Mouse (Mus musculus) thymus, postnatal 0 days (tissue): ENCODE measurements at regions not wholly inside any gene's neighbourhood (a gene's known extent, or its start where the extent isn't known, plus 50 kb on each side); places are given as distances from the start of the nearest gene placed in this dataset.
"Not testable (repeated sequence)": the region's sequence is repeated elsewhere in the genome, so short reads cannot be mapped to it uniquely, and the experiment has no call there.

ENCODE experiments used
- DNase-seq: peaks from one replicate; pipeline ENCODE4 v3.0.0-alpha.2; 2015; ENCODE audit warnings: low spot score

DNA sequence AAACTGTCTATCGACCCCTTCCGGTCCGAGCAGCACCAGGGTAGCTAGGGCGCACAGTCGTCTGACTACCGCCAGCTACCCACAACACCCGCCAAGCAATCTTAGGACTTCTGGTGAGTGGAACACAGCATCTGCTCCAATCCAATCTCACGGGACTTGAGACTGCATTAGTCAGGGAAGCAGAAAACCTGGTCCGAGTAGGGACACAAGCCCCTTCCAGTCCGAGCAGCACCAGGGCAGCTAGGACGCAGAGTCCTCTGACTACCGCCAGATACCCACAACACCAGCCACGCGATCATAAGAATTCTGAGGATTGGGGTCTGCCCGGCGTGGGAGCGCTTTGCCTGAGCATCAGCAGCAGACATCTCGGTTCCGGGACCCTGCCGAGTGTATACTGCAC is 79.6 kb downstream of the Gm10715 start:
- DNase-seq = not testable (repeated sequence)

DNA sequence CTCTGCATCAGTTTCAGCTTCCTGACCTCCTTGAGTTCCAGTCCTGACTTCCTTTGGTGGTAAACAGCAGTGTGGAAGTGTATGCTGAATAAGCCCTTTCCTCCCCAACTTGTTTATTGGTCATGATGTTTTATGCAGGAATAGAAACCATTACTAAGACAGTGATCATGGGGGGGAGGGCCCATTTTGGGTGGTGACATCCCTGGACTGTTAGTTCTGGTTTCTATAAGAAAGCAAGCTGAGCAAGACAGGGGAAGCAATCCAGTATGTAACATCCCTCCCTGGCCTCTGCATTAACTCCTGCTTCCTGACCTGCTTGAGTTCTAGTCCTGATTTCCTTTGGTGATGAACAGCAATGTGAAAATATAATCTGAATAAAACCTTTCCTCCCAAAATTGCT is 124.5 kb downstream of the Gm10715 start:
- no peak for DNase-seq

DNA sequence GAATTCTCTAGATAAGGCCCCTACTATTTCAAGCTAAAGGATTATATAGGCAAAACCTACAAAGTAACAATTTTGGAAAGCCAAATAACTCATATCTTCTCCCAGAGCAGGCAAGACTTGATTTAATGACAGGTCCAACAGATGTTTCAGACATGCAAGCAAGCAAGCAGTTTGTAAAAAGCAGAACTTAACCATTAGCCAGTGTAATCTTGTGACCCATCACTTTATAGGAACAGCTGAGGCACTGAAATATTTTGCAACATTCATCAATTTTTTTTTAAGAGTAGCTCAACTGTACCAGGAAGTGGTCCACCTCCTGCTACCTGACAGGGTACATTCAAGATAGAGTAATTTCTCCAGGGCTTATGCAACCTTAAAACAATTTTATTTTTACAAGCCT is 147.7 kb downstream of the Gm10715 start:
- DNase-seq = no peak

DNA sequence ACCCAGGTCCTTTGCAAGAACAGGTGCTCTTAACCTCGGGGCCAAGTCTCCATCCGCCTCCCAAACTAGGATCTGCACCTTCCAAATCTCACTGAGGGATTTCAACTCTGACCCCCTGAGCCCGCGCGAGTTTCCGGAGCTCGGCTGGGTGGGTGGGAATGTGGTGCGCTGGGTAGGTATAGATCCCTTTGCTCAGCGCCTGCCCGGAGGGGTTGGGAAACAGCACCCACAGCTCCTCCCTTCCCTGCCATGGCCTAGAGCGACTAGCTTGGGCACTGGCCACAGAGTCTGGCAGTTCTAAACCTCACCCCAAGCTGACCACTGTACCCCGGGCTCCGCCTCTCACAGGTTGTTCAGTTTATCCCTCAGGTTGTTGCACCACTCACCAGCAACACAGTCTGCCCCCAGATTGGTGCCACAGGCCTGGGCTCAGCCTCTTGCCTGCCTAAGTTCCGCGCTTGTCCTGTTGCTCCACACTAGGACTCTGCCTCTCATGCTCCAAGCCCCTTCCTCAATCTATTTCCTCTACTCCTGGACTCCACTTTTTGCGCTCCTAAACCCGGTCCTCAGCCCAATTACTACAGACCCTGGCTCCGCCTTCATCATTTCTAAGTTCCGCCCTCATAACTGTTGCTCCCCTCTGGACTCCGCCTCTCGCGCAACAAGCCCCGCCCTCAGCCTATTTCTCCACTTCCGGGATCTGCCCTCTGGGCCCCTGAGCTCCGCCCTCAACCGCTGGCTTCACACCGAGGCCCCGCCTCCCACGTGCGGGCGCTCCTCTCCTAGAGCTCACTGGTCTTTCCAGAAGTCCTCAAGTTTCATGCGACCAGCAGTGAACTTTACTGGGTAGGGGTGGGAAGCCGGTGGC is 135.6 kb upstream of the Alkbh8 start:
- no peak for DNase-seq

DNA sequence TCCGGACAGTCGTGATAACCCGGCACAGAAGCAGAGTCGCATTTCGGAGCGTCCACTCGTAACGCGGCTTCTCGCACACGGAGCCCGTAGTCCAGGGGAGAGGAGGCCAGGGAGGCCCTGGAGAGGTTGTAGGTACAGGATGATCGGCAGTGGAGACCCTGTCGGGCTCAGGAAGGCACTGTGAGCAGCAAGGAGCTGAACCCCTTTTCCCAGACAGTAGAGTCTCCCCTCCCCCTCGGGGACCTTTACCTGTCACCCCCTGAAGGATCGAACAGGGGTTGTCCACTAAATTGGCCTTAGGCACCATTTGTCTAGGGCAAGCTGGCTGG is 135.0 kb upstream of the Alkbh8 start:
- DNase-seq = not testable (repeated sequence)

DNA sequence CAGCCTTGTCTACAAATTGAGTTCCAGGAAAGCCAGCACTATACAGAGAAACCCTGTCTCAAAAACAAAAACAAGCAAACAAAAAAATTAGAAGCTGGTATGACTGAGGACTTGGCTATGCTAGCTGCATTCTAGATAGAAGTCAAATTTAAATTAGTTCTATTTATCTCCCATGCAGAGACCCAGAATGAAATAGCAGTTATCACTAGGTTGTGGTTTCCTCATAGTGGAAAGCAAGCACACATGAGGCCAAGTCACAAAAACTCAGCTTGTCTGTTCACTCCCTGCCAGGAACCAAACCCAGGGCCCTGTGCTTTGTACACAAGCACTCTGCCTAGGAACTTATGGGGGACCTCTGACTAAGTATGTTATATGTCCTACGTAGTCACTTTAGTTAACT is 126.8 kb upstream of the Alkbh8 start:
- DNase-seq = not testable (repeated sequence)

DNA sequence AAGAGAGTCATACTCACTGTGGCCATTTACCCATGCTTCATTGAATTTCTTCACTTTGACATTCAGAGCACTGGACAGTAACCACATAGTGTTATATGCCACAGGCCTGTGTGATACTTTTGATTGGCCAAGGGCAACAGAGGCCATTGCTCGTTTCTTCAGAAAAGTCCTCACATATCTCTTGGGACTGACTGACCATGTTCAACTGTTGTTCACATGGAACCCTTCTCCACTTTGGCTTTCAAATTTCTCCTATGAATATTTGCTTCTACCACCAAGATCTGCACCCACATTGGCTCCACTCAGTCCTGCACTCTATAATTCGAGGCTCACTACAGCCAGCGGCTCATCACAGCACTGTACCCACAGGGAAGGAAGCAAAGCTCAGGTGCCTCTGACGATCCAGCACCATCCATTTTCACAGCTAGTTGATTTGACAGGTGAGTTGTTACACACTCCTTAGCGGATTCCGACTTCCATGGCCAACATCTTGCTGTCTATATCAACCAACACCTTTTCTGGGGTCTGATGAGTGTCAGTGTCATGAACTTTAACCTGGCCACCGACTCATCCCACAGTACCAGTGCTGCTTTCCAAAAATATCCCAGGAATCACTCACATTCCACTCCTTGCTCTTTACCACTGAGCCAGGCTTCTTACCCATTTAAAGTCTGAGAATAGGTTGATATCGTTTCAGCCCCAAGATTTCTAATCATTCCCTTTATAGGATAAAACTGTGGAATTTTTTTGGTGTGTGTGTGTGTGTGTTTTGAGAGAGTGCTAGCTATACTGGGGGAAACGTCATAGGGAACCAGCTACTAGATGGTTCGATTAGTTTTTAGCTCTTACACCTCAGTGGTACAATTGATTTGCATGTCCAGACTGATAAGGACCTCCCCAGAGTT is 76.3 kb upstream of the Alkbh8 start:
- peak; percentile 91 for DNase-seq

DNA sequence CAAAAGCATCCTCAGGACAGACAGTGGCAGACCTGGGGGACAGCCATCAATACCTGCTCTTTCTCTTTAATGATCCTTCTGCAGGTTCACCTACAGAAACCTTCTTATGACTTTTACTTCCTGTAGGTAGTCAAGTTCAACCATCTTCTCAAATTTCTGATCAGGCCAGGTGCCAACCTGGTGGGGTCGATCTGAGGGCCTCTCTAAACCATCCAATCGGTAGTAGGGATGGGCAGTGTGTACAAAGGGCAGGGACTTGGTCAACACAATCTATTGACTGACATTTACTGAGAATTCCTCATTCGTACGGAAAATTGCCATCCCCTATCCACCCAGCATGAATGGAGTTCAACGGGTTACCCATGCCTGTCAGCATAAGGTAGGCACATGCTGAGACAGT is 74.8 kb upstream of the Alkbh8 start:
- no peak for DNase-seq

DNA sequence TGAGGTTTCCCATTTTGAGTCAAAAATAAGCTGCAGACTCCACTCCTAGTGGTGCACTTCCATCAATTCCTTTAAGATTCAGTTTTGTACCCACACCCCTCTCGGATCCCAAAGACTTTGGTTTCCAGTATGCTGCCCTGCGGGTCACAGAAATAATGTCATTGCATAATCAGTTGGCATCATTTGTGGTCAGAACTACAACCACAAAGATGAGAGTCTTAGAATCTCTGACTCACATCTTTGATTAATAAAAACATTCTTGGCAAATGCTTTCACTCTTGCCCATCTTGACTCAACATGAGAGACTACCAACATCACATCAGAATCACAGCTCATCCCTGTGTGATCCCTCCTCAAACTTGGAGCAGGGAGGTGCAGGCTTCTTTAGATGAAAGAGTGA is 74.1 kb upstream of the Alkbh8 start:
- no peak for DNase-seq

DNA sequence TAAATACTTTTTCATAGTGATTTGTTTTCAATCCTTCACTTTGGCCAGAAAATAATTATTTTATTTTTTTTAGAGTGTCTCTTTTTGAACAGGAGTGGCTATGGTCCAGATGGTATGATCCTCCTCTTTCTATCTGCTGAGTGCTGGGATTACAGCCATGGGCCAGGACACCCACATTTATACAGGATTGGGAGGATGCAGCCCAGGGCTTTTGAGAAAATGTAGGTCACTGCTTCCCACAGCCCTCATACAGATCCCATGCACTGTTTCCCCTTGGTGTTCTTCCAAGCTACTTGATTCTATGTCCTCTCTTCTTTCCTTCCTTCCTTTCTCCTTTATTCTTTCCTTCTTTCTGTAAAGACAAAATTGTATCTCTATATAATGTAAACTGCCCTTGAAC is 70.5 kb upstream of the Alkbh8 start:
- no peak for DNase-seq

DNA sequence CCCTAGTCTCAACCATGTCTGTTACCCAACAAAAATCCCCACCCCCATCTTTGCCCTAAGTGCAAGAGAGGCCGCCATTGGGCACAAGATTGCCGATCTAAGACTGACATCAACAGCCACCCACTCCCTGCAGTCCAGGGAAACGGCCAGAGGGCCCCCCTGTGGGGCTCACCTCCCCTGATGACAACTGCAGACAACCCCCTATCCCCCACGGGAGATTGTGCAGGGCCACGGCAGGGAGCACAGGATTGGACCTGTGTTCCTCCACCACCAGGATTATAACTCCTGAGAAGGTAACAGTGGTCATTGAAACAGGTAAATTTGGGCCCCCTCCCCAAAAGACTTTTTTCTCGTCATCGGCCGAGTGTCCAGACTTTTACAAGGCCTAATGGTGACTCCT is 54.4 kb upstream of the Alkbh8 start:
- not testable (repeated sequence) for DNase-seq

DNA sequence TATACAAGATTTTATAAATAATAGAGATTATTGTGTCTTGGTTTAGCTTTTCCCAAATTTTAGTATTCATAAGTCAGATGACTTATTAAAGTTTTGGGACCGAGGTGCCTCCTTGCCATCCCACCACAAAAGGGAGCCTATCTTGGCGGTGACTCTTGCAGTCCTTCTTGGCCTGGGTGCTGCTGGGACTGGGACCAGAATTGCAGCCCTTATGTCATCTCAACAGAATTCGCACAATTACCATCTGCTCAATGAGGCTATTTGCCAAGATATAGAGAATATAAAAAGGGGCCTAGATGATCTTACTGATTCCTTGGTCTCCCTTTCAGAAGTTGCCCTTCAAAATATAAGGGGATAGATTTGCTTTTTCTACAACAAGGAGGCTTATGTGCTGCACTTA is 53.0 kb upstream of the Alkbh8 start:
- not testable (repeated sequence) for DNase-seq

DNA sequence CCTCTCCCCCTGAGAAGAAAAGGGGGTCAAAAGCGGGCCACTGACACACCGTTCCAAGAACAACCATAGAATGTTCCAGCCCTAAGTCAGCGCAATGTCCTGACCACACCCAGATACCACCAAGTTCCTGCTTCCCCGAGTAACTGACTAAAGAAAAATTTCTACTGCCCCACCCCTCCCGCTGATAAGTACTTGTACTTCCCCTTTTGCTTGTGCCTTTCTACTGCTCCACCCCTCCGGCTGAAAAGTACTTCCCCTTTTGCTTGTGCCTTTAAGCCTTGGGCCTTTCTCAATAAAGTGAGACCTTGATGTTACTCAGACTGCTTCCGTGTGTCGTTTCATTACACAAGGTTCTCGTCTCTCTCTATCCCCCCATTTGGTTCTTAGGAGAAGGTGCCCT is 51.6 kb upstream of the Alkbh8 start:
- not testable (repeated sequence) for DNase-seq
